Mouse (Mus musculus) kidney, postnatal 10 days (tissue): ENCODE results near the gene Dact2.

Experiments
- DNase-seq: peaks from one replicate; pipeline ENCODE4 v3.0.0; 2021; ENCODE audit warnings: mixed read lengths

Gene Dact2

DNA sequence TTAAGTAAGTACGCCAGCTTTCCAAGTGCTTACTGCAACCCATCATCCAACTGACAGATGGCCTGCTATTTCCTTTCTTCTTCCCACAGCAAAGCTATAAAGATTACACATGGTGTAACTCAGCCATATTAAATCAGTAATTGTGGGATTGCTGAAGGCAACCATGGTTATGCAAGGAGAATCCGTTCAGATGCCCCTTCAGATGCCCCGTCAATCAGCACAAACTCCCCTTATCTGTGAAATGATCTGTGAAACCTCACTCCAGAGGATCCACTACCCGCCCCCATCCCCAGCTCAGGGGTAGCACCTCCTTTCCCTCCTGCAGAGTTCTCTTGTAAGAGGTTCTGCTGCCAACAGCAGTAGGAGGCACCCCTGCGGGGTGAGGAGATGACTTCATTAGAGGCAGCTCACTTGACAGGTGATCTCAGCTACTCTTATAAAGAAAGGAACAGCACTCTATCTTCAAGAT lies 3.0 kb upstream of the Dact2 start:
- no peak for DNase-seq

DNA sequence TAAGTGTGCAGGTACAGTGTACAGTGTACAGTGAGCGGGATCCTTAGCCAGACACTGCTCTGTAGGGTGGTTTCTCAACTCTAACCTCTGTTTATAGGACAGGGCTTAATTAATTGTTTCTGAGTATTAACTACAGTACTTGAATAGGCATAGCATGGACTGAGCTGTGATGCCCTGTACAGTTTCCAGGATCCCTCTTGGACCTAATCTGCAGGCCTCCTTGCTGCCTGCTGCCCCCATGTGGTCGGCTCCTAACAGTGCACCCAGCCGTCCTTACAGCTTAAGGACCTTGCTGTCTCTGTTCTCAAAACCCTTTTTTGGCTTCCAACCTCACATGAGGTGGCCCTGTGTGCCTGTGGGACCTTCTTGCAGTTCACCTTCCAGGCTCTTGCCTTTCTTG lies 2.0 kb upstream of the Dact2 start:
- DNase-seq = peak; percentile 89

DNA sequence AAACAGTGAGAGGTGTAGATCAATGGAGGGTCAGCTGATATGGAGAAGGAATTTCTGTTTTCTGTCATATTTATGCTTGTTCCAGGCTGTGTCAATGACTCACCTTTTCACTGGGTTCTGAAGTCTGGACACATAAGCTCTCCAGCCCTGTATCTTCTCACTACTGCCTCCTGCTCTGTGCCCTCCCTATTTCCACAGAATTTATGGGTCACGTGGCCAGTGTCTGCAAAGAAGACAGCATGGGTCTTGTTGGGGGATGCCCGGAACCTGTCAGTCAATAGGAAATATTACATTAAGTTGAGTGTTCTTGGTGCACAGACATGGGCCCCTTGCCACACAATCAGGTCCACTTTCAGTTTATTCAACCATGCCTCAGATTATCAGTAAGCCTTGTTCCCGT lies 1.1 kb upstream of the Dact2 start:
- DNase-seq = no peak

DNA sequence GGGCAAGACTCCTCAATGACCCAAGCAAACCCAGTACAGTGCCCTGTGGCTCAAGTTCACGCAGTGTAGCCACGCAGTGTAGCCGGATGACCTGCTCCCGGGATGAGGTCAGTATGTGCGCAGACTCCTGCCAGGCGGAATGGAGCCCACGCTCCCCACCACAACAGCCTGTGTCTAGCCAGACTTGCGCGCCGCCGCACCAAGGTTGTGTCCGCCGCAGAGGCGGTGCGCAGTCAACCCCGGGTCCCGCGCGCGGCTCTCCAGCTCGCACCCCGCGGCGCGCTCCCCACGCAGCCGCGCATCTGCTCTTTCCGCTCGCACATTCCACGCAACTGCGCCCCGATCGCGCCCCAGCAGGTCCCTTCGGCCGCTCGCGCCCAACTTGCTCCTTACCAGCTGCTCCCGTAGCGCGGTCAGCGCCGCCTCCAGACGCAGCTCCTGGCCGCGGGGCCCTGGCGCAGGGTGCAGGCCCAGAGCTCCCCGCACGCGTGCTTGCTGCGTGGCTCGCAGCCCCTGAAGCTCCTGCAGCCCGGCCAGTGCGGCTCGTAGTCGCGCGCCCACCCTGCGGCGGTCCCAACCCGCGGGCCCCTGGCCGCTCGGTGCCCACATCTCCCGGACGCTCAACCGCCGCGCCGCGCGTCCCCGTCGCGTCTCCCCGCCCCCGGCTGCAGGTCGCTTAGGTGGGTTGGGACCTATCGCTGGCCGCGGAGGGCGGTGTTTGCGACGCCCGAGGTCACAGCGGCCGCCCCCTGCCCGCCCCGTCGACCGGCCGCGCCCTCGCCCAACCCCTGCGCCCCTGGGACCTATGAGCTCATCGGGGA lies 773 bp downstream of the Dact2 start:
- DNase-seq = peak; percentile 83

DNA sequence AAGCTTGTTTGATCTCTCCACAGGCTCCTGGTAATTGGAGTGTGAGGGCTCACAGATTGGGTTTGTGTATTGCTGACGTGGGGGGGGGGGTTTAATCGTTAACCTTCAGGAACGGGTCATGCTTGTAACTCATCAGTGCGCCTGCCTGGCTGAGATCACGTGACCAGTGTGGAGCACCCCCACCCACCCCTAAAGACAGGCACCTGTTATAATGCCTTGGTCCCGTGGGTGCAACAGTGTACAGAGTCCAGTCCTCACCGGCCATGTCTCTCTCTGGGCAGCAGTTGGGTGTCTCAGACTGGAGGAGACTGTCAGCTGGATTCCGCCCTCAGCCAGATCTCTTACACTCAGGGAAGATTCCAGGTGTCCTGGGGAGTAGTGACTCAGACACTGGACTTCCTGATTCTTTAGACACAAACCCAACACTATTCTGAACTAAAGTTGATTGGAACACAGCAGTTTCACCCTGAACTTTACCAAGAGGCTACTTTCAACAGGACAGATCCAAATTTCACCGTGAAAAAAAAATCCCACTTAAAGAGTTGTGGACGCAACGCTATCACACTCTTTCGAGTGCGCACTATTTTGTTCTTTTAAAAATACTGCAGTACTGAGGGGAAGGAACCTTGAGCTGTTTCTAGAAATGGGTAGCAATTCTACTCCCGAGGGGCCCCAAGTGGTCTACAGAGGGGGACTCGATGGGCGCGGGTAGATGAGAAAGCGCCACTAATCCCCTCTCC lies 1.6 kb downstream of the Dact2 start:
- peak; percentile 84 for DNase-seq

DNA sequence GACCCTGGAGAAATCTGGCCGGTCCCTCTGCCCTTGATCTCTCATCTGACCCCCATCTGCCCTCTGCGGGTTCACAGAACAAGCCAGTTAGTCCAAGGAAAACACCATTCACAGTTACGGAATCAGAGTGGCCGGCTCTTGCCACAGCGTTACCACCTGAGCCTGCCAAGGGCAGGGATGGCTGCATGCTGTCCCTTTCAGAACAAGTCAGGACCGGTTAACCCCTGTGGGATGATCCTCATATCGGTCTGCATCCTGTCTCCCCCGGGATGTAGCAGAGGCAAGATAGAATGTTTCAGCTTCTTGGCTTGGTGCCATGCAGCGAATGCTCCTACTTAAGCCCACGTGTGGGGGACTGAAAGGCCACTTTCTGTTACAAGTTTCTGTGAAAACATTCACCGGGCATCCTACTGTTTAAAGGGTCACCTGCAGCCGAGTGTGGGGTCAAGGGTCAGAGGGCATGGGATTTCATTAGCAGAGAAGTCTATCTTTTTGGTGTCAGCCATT lies 2.8 kb downstream of the Dact2 start:
- peak; percentile 70 for DNase-seq

DNA sequence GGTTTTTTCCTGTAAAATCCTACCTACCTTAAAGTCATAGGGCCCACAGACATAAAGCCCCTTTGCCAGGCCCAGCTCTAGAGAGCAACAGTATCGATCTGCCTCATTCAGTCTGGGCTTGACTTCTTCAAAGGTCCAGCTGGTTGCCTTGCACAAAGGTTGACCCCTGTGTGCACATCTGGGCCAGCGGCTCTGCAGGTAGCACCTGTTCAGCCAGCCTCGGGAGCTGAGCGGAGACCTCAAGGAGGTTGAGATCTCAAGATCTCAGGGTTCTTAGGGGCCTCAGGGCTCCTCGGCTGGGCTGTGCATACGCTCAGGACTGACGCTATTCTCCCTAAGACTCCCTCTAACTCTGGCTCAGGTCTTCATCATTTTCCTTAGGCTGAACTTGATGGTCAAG lies 3.9 kb downstream of the Dact2 start:
- DNase-seq = no peak

DNA sequence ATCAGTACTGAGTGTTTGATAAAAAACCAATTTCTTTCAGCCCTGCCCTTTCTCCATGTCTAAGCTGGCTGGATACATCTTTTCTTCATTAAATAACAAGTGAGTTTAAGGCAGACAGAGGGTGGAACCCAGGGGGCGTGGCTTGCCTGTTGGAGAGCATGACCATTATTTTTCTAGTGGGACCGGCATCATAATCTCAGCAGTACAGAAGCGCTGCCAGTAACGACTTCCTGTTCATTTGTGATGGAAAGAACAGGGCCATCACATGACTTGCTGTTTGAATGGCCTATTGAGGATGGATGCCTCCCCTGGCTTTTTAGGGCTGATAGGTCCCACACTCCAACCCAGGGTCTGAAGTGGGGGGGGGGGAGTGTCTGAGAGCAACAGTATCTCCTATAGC lies 4.5 kb downstream of the Dact2 start:
- DNase-seq = peak; percentile 66

DNA sequence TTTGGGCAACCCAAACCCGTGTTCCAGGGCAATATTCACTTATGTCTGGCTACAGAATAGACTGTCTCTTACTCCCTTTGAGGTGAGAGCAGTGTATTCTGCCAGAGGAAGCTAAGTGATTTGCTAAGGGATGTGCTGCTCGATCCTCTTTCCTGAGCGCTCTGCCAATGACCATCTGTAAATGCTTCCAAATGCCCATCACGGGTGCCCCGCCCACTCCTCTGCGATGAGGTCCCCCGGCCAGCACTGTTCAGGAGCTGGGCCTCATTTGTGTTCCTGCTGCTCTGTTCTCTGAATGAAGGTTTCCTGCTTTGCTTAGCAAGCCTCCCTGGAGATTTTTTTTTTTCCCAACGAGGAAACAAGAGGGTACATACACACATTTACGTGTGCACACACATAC lies 11.2 kb downstream of the Dact2 start:
- no peak for DNase-seq

DNA sequence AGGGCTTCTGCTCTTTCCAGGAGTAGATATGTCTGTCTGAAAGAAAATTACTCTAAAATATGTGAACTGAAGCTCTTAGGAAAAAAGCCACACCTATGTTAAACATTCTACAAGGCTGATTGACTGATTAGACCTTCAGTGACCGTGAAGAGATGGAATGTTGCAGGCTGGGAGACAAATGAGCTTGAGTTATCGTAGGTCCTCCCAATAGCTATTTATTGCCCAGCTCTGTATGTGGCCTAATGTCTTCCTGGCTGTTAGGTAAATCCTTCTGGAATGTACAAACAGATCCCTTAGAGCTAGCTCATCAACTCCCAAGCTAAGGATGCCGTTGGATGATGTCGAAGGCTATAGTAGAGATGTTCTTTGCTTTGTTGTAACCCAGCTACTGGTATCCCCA lies 11.7 kb downstream of the Dact2 start:
- DNase-seq = no peak

DNA sequence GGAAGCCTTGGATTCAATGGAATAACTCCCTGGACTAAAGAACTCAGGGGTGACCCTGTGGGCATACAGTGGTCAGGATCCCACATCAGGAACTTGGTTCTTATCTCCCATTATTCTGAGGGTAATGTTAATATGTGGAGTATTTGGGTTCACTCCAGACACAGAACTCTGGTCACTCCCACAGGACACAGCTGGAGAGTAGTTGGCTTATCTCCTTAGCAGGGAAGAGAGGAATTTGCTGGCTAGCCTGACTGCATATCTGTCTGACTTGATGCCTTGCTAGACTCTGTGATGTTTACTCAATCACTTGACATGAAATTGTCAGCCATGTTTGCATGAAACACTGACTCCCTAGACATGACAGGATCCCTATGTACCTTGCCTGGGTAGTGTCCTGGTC lies 15.6 kb downstream of the Dact2 start:
- DNase-seq = no peak

DNA sequence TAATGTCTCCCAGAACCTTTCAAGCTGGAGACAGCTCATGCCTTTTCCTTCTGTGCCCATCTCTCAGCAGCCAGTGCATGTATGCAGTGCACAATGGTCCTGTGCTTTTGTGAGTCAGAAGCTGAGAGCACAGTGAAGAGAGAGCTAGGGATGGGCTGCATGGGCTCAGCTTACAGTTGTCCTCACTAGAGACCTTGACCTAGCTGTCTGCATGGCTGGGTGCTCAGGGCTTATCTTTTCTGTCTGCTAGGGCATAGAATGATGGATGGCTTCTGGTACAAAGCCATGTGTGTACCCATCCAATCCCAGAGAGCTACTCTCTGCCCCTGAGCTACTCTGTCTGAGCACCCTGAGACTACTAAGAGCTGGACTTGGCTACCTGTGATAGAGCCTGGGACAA lies 17.0 kb downstream of the Dact2 start:
- DNase-seq = no peak

DNA sequence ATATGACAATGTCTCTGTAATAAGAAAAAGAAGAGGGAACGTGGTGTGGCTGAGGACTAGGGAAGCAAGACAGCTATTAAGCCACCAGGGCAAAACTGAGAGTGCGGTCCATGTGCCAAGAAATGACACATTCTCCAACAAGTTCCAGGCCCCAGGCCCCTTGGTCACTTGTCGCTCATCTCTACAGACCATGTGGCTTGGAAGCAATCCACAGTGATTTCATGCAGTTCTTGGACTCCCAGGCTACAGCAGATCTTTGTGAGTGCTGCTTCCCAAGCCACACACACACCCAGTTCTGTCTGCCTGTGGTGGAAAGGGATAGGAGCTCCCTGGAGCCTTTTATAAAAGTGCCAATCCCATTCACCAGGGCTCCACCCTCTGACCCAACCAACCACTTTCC lies 17.9 kb downstream of the Dact2 start:
- DNase-seq = no peak

DNA sequence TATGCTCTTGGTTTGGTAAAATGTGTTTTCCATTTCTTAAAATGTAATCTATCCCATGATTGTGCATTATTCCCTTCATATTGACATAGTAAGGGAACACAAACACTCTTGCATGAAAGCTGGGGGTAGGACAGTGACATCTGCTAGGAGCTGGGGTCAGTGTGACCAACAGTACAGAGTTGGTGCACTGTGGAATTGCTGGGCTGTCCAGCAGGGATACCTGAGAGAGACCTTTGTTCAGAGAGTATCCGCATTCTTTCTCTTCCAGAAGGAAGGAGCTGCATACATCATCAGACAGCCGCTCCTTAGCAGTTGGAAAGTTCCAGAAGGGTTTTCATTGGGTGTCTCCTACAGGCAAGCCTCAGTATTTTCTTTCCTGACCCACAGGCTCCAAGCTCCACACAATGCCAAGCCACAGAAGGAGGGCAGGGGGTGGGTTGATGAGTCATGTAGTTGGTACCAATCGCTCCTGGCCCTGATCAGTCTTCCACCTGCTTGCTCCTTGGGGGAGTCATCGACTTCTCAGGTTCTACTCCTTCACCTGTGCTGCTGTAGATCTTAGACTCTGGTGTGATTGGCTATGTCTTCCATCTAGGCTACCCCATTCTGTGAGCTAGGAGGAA lies 19.8 kb downstream of the Dact2 start:
- DNase-seq = no peak

DNA sequence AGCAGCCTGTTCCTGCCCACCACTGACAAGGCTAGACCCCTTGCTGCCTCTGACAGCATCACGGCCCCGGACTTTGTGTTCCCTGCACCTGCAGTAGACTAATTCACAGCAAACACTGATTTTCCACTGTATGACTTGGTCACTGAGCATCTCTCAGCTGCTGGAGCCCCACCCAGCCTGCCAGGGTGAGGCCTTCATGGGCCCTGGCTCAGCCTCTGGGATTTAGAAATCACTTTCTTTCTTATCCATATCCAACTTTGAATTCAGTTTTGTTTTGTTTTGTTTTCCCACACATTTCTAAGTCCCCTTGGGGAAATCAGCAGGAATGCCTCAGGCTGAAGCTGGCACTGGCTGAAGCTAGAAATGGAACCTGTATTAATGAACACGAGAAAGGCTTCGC lies 20.4 kb downstream of the Dact2 start:
- no peak for DNase-seq

DNA sequence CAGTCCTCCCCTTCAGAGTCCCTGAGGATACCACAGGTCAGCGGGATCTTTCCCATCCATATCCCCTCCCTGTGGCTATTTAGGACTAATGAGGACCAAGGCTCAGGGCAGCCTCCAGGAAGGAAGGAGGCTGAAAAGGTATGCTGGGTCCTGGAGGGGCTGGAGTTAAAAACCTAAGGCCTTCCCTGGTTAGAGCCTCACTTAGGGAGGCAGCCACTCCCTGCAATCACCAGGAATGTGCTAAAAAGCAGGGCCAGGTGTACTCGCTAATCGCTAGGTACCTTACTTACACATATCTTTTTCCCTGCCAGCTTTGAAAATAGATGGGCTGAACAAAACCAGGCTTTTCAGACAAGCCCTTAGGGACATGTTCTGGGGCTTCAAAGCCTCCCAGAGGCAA lies 21.2 kb downstream of the Dact2 start:
- no peak for DNase-seq

DNA sequence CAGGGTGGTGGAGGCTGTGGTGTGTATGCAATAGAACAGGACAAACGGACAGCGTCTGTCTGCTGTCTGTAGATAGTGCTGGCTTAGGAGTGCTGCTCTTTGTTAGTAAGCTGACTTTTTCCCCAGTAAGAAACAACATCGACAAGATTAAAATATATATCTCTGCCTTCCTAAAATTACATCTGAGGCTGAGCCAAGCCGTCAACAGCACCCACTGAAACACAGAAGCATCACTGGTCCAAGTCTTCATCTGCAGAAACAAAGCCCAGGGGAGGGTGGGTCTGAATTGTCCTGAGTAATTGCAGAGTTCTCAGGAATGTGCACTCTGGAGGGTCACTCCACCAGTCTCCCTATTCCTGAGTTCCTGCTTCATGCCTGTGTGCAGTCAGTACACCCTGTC lies 25.2 kb downstream of the Dact2 start:
- no peak for DNase-seq

DNA sequence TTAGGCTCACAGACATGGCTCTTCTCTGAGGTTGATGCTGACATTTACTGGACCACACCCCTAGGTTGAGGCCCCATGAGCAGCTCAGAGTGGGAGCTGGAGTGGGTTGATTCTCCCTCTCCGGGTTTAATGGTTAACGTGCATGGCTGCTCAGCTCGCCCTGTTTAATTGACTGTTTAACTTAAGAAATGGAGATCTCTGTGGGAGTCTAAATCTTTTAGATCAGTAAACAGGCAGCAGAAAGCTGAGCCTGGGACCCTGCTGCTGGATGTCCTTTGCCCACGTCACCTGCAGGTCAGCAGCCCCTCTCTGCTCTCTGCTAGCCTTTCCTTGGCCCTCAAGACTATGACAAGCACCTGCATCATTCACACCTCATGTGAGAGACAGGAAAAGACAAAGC lies 25.6 kb downstream of the Dact2 start:
- peak; percentile 65 for DNase-seq

DNA sequence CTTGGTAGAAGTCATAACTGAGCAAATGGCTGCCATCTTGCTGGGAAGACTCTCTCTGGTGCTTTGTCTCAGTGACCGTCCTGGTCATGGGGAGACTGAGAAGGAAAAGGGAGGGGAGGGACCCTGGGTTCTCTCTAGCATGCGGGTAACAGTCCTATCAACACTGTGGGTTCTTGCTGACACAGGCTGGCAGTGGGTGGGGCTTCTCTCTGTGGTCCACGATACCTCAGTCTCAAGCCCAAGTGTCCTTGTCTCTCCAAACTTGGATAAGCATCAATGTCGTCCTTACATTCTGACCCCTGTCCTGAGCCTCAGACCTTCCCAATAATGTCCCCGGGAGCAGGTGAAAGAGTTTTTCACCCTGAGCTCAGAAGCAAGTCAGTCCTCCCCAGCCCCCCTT lies 26.1 kb downstream of the Dact2 start:
- DNase-seq = no peak

DNA sequence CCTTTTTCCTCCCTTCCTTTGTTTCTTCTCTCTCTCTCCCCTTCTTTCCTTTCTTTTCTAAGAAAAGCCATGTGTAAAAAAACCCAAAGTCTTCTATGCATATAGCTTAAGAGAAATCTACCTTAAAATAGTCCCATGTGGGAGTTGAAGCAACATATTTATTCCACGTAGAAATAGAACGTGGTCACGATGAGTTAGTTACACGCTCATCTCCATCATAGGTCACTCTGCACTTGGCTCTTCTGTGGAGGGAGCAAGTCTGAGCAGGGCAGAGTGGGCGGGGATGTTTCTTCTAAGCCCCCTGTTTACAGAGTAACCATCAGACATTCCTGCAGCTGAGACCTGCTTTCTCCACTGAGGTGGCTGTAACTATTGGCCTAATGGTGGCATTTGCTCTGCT lies 27.1 kb downstream of the Dact2 start:
- DNase-seq = no peak

DNA sequence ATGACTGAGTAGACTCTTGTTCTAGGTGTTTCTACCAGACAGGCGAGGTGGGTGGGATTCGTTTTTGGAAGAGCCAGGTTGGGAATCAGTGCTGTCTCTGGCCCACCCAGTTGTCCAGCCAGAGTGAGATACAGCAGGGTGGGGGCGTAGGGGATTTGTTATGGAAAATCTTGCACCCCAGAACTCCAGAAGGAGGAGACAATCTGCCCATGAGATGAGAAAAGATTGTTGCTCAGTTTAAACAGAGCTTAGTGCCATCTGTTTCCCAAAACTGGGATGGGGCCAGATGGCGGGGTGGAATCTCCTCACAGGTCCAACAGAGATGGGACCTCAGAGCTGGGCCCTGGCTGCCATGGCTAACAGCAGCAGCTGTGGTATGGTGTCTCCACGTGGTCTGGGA lies 28.4 kb downstream of the Dact2 start:
- no peak for DNase-seq

DNA sequence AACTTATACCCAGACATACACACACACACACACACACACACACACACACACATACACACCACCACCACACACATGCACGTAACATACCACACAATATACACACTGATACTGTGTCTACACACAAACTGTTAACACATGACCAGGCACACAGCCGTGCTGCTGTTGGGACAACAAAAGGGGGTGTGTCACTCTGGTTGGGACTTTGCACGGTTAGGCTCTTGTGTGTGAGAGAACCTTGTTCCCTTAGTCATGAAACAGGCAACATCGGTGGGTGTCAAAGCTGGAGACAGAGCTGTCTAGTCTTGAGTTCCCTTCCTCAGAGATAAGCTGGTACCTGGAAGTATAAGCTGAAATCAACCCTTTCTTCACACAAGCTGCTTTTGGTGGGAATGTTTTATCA lies 29.1 kb downstream of the Dact2 start:
- DNase-seq = no peak

DNA sequence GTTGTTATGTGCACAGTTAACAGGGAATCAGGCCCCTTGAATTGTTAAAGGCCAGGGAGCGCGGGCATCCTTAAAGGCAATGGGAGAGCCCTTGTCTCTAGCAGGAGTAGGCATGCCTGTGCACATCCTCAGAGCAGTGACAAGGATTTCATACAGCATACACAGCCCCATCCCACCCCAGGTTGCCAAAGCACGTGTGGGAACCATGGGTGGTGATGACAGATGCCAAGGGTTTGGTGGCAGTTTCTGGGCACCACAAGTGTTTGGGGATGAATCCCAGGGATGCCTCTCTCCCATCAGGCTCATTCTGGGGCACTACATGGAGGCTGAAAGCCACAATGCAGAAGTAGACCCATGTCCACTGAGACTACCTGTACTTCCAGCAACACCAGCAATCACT lies 29.7 kb downstream of the Dact2 start:
- no peak for DNase-seq

DNA sequence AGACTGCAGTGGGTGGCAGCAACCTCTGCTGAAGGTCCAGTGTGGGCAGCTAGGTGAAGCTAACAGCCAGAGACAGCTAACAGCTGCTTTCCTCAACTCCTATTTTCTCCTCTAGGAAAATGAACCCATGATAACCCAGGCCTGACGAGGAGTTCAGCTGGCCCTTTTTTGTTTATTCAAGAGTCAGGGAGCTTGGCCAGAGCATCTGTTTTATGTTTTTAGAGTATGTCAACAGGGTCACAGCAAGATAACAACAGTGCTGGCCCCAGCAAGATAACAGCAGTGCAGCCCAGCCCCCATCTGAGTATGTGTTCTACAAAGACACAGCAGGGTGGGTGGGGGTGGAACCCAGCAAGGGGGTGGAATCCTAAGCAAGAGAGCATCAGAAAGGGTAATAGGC lies 30.6 kb downstream of the Dact2 start:
- DNase-seq = peak; percentile 78
